Mouse (Mus musculus) intestine, postnatal 0 days (tissue): ENCODE data around the gene Snx7. TPM values are rescaled to one million over a fixed set of nuclear protein-coding genes. Genes with fewer than 3 reads are reported as not detected.

Experiments
- ATAC-seq: fragments of 200-750 bp; cut with Nextera tagmentation; 2 replicates; pipeline ENCODE4 v1.8.0; 2017; ENCODE audit warnings: mild to moderate bottlenecking, moderate TSS enrichment, moderate library complexity
- H3K27ac ChIP-seq: fragments of 300-500 bp; sonication (generic); 2 replicates; pipeline ENCODE4 v1.5.1; 2014; ENCODE audit warnings: mild to moderate bottlenecking, low read depth, low read length, moderate library complexity
- H3K27me3 ChIP-seq: fragments of 300-500 bp; sonication (generic); replicated peaks from 2 replicates; pipeline ENCODE4 v1.6.1; 2014; ENCODE audit warnings: low read length, mixed read lengths; ENCODE audit not compliant: control insufficient read depth, insufficient read depth
- H3K36me3 ChIP-seq: fragments of 300-500 bp; sonication (generic); 2 replicates; pipeline ENCODE4 v1.6.1; 2014; ENCODE audit warnings: mild to moderate bottlenecking, moderate library complexity; ENCODE audit not compliant: control insufficient read depth, insufficient read depth
- H3K4me1 ChIP-seq: fragments of 300-500 bp; sonication (generic); replicated peaks from 2 replicates; pipeline ENCODE4 v1.6.1; 2014; ENCODE audit warnings: antibody characterized with exemption, low read length, mixed read lengths; ENCODE audit not compliant: control insufficient read depth, insufficient read depth
- H3K4me2 ChIP-seq: fragments of 300-500 bp; sonication (generic); replicated peaks from 2 replicates; pipeline ENCODE4 v1.6.1; 2014; ENCODE audit warnings: low read depth, mild to moderate bottlenecking, moderate library complexity
- H3K4me3 ChIP-seq: fragments of 300-500 bp; sonication (generic); 2 replicates; pipeline ENCODE4 v1.5.1; 2014; ENCODE audit warnings: low read depth, low read length
- H3K9ac ChIP-seq: fragments of 300-500 bp; sonication (generic); 2 replicates; pipeline ENCODE4 v1.6.1; 2014; ENCODE audit warnings: mild to moderate bottlenecking, low read depth, low read length
- H3K9me3 ChIP-seq: fragments of 300-500 bp; sonication (generic); 2 replicates; pipeline ENCODE4 v1.6.1; 2016; ENCODE audit warnings: mixed run types; ENCODE audit not compliant: control insufficient read depth
- CTCF ChIP-seq: sonication (generic); IDR thresholded peaks from 2 replicates; pipeline ENCODE4 v1.5.1; 2016; ENCODE audit warnings: low read depth, mild to moderate bottlenecking, control low read depth, antibody characterized with exemption, moderate library complexity
- WGBS: fragments of 180-500 bp; shearing (Covaris S2); extraction: QIAGEN DNeasy Blood & Tissue Kit; methylation state at CpG from one replicate; pipeline ENCODE4 v1.1.7; 2014; 5-methylcytosine and 5-hydroxymethylcytosine counted together
- microRNA-seq: library from miRNA; unstranded; fragments of <30 nt; microRNA quantifications from one replicate; pipeline ENCODE4, GENCODE M21; 2016
- polyA plus RNA-seq: library from polyadenylated mRNA; unstranded; fragments of >200 nt; fragmentation: Nextera tagmentation; extraction: Ambion mirVana; gene quantifications from 2 replicates; pipeline ENCODE4 v1.2.1, GENCODE M21; 2015

The Snx7 gene
- polyA plus RNA-seq, 1 experiment from 2014 or later, result 90.1 TPM

GRCm38 (mm10) chr3:117752151-117752757 lies 116.5 kb downstream of the Snx7 start:
- 76% methylated on average over 5 of the region's 5 CpGs for whole genome bisulfite sequencing
- Histone ChIP-seq H3K4me3 (no peak overlapping the region), H3K27ac (no peak overlapping the region), H3K9ac (no peak overlapping the region), H3K4me1 (no peaks in the 10 kb centered on the region), H3K4me2 (no peak overlapping the region), H3K27me3 (no peaks in the 10 kb centered on the region), H3K9me3 (no peaks in the 10 kb centered on the region), H3K36me3 (no peaks in the 10 kb centered on the region)
- TF ChIP-seq CTCF, result no peak
- ATAC-seq, result no peak

GRCm38 (mm10) chr3:117751665-117752064 lies 117.1 kb downstream of the Snx7 start:
- Histone ChIP-seq H3K27me3 (no peaks in the 10 kb centered on the region), H3K27ac (no peak overlapping the region), H3K9ac (no peak overlapping the region), H3K36me3 (no peaks in the 10 kb centered on the region), H3K9me3 (no peaks in the 10 kb centered on the region), H3K4me1 (no peaks in the 10 kb centered on the region), H3K4me3 (no peak overlapping the region), H3K4me2 (no peak overlapping the region)
- ATAC-seq, result no peak
- peak; percentile 64 for TF ChIP-seq CTCF
- 63% methylated on average over 2 of the region's 2 CpGs for WGBS

DNA sequence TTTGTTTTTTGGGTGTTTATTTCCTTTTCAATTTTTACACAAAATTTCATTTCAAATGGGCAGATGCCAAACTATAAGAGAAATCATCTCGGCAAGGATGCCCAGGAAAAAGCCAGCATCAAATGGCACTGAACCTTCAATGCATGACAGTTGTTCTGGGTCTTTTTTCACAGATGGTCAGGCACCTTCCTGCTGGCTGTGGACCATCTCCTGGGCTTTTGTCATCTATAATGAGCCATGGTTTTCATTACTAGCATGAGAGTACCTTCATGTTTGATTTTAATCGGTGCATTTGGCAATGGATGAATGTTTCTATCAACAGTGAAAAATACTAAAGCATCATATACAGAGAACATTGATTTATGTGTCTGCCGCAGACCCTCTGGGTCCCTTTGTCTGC lies 119.5 kb downstream of the Snx7 start:
- Histone ChIP-seq H3K4me2 (no peak overlapping the region), H3K4me3 (no peak overlapping the region), H3K9ac (no peak overlapping the region), H3K4me1 (no peaks in the 10 kb centered on the region), H3K36me3 (no peaks in the 10 kb centered on the region), H3K27ac (no peak overlapping the region), H3K27me3 (no peaks in the 10 kb centered on the region), H3K9me3 (no peaks in the 10 kb centered on the region)
- 86% methylated on average over 3 of the region's 3 CpGs for WGBS
- no peak for TF ChIP-seq CTCF
- ATAC-seq, result no peak

GRCm38 (mm10) chr3:117739760-117740159 lies 129.0 kb downstream of the Snx7 start:
- no peak overlapping the region for H3K27ac ChIP-seq
- no peak overlapping the region for H3K4me3 ChIP-seq
- WGBS, result 74% methylated on average over 5 of the region's 5 CpGs
- ATAC-seq, result no peak
- H3K9me3 ChIP-seq, result no peaks in the 10 kb centered on the region
- no peaks in the 10 kb centered on the region for H3K4me1 ChIP-seq
- no peaks in the 10 kb centered on the region for H3K27me3 ChIP-seq
- H3K9ac ChIP-seq, result no peak overlapping the region
- H3K36me3 ChIP-seq, result no peaks in the 10 kb centered on the region
- H3K4me2 ChIP-seq, result no peak overlapping the region
- TF ChIP-seq CTCF, result no peak

DNA sequence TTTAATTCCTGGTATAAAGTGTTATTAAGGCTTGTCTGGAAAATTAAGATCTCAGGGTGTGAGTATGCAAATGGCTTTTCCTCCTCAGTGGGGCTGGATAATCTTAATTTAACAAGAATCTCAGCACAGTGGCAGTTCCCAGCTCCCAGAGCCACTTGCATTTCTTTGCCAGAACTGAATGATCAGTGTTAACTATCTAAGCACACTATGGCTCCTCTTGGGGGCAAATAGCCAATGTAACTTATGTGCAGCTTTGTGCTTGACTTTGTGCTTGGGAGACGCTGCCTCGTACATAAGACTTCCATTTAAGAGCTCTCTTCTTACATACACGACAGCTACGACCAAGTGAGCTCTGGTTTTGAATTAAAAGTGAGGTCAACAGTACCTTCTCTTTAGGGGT lies 136.1 kb downstream of the Snx7 start:
- Histone ChIP-seq H3K27me3 (no peaks in the 10 kb centered on the region), H3K4me3 (no peak overlapping the region), H3K36me3 (no peaks in the 10 kb centered on the region), H3K4me2 (no peak overlapping the region), H3K9me3 (no peaks in the 10 kb centered on the region), H3K4me1 (no peaks in the 10 kb centered on the region; the same call in 1 of the 2 replicates), H3K9ac (no peak overlapping the region), H3K27ac (no peak overlapping the region)
- WGBS, result 83% methylated on average over 4 of the region's 4 CpGs
- ATAC-seq, result no peak
- TF ChIP-seq CTCF, result no peak

Small RNA genes within 50 kb of the gene (microRNA-seq; reads per million reads assigned to microRNA genes)
- gene Gm24811, result not detected
